Mouse (Mus musculus): ENCODE results near the gene Zfp36. TPM values are rescaled to one million over a fixed set of nuclear protein-coding genes. Genes with fewer than 3 reads are reported as not detected.

Gene Zfp36
- polyA plus RNA-seq (2014; fragmentation: Nextera tagmentation; extraction: Ambion mirVana) = 2.6 and 3.7 TPM in 2 replicates

GRCm38 (mm10) chr7:28380237-28381016 is at the start of gene Zfp36:
Gene Zfp36, minus strand, starts transcription at chr7:28380253.
- peak within 1 kb of the TSS; percentile 50 for H3K4me3 ChIP-seq (ENCODE audit: low read depth, low read length)
- no peaks in the 10 kb centered on the region for H3K9me3 ChIP-seq (ENCODE audit: control insufficient read depth, low read length)
- no peaks in the 10 kb centered on the region for H3K36me3 ChIP-seq (ENCODE audit: control insufficient read depth, insufficient read depth, low read length)
- H3K27me3 ChIP-seq (ENCODE audit: control insufficient read depth, insufficient read depth, low read length) = no peaks in the 10 kb centered on the region
- H3K9ac ChIP-seq (replicated peaks; ENCODE audit: low read depth, low read length) = peak within 1 kb of the TSS; percentile 63
- peaks cover 17% of the 10 kb centered on the region for H3K4me1 ChIP-seq (ENCODE audit: control insufficient read depth, insufficient read depth, low read length)
- no peak for ATAC-seq (ENCODE audit: low read depth)
- peak within 1 kb of the TSS; percentile 73 for H3K4me2 ChIP-seq (ENCODE audit: low read depth, low read length)
- peak within 1 kb of the TSS; percentile 66 for H3K27ac ChIP-seq (ENCODE audit: low read depth, low read length)
- 57% methylated on average over 17 of the region's 17 CpGs for WGBS

- ATAC-seq (ENCODE audit: low read depth) = no peak
- peaks cover 6% of the 10 kb centered on the region for H3K4me1 ChIP-seq (ENCODE audit: control insufficient read depth, insufficient read depth, low read length)
- no peaks in the 10 kb centered on the region for H3K9me3 ChIP-seq (ENCODE audit: control insufficient read depth, low read length)
- peaks cover 9% of the 10 kb centered on the region; the same call in 1 of the 2 replicates for H3K36me3 ChIP-seq (ENCODE audit: control insufficient read depth, insufficient read depth, low read length)
- no peaks in the 10 kb centered on the region for H3K27me3 ChIP-seq (ENCODE audit: control insufficient read depth, insufficient read depth, low read length)
- no peak overlapping the region for H3K4me2 ChIP-seq (ENCODE audit: low read depth, low read length)
- H3K27ac ChIP-seq (ENCODE audit: low read depth, low read length) = no peak overlapping the region
- no peak overlapping the region for H3K4me3 ChIP-seq (ENCODE audit: low read depth, low read length)
- H3K9ac ChIP-seq (replicated peaks; ENCODE audit: low read depth, low read length) = no peak overlapping the region
Observed at GRCm38 (mm10) chr7:28427738-28428137, 47.7 kb upstream of the Zfp36 start.

- no peaks in the 10 kb centered on the region for H3K27me3 ChIP-seq (ENCODE audit: control insufficient read depth, insufficient read depth, low read length)
- H3K4me3 ChIP-seq (ENCODE audit: low read depth, low read length) = no peak overlapping the region
- no peak for ATAC-seq (ENCODE audit: low read depth)
- H3K4me2 ChIP-seq (ENCODE audit: low read depth, low read length) = no peak overlapping the region
- H3K4me1 ChIP-seq (ENCODE audit: control insufficient read depth, insufficient read depth, low read length) = no peaks in the 10 kb centered on the region
- no peak overlapping the region for H3K27ac ChIP-seq (ENCODE audit: low read depth, low read length)
- no peak overlapping the region for H3K9ac ChIP-seq (replicated peaks; ENCODE audit: low read depth, low read length)
- peaks cover 21% of the 10 kb centered on the region; the same call in 1 of the 2 replicates for H3K36me3 ChIP-seq (ENCODE audit: control insufficient read depth, insufficient read depth, low read length)
- 95% methylated on average over 1 of the region's 1 CpGs for WGBS
- H3K9me3 ChIP-seq (ENCODE audit: control insufficient read depth, low read length) = no peaks in the 10 kb centered on the region
Observed at GRCm38 (mm10) chr7:28423018-28423417, 43.0 kb upstream of the Zfp36 start.

GRCm38 (mm10) chr7:28419416-28419815 is 39.4 kb upstream of the Zfp36 start:
- peaks cover 42% of the 10 kb centered on the region; the same call in 1 of the 2 replicates for H3K36me3 ChIP-seq (ENCODE audit: control insufficient read depth, insufficient read depth, low read length)
- H3K4me3 ChIP-seq (ENCODE audit: low read depth, low read length) = no peak overlapping the region
- no peaks in the 10 kb centered on the region for H3K4me1 ChIP-seq (ENCODE audit: control insufficient read depth, insufficient read depth, low read length)
- H3K9me3 ChIP-seq (ENCODE audit: control insufficient read depth, low read length) = no peaks in the 10 kb centered on the region
- no peaks in the 10 kb centered on the region for H3K27me3 ChIP-seq (ENCODE audit: control insufficient read depth, insufficient read depth, low read length)
- H3K9ac ChIP-seq (replicated peaks; ENCODE audit: low read depth, low read length) = no peak overlapping the region
- no peak overlapping the region for H3K4me2 ChIP-seq (ENCODE audit: low read depth, low read length)
- 100% methylated on average over 2 of the region's 2 CpGs for WGBS
- no peak overlapping the region for H3K27ac ChIP-seq (ENCODE audit: low read depth, low read length)
- ATAC-seq (ENCODE audit: low read depth) = no peak

GRCm38 (mm10) chr7:28418096-28418670 is 38.1 kb upstream of the Zfp36 start:
- Histone ChIP-seq H3K27me3 (ENCODE audit: control insufficient read depth, insufficient read depth, low read length) (no peaks in the 10 kb centered on the region), H3K27ac (ENCODE audit: low read depth, low read length) (no peak overlapping the region), H3K36me3 (ENCODE audit: control insufficient read depth, insufficient read depth, low read length) (peaks cover 48% of the 10 kb centered on the region; the same call in 1 of the 2 replicates), H3K4me1 (ENCODE audit: control insufficient read depth, insufficient read depth, low read length) (no peaks in the 10 kb centered on the region), H3K4me2 (ENCODE audit: low read depth, low read length) (no peak overlapping the region), H3K9ac (replicated peaks; ENCODE audit: low read depth, low read length) (no peak overlapping the region), H3K9me3 (ENCODE audit: control insufficient read depth, low read length) (no peaks in the 10 kb centered on the region), H3K4me3 (ENCODE audit: low read depth, low read length) (no peak overlapping the region)
- WGBS = 69% methylated on average over 8 of the region's 8 CpGs
- no peak; the same call in 1 of the 2 replicates for ATAC-seq (ENCODE audit: low read depth)

GRCm38 (mm10) chr7:28417368-28417767 is 37.3 kb upstream of the Zfp36 start:
- Histone ChIP-seq H3K4me1 (ENCODE audit: control insufficient read depth, insufficient read depth, low read length) (no peaks in the 10 kb centered on the region), H3K27ac (ENCODE audit: low read depth, low read length) (no peak overlapping the region), H3K9me3 (ENCODE audit: control insufficient read depth, low read length) (no peaks in the 10 kb centered on the region), H3K36me3 (ENCODE audit: control insufficient read depth, insufficient read depth, low read length) (peaks cover 47% of the 10 kb centered on the region; the same call in 1 of the 2 replicates), H3K4me3 (ENCODE audit: low read depth, low read length) (no peak overlapping the region), H3K27me3 (ENCODE audit: control insufficient read depth, insufficient read depth, low read length) (no peaks in the 10 kb centered on the region), H3K4me2 (ENCODE audit: low read depth, low read length) (no peak overlapping the region), H3K9ac (replicated peaks; ENCODE audit: low read depth, low read length) (no peak overlapping the region)
- no peak for ATAC-seq (ENCODE audit: low read depth)

- no peak overlapping the region for H3K27ac ChIP-seq (ENCODE audit: low read depth, low read length)
- H3K27me3 ChIP-seq (ENCODE audit: control insufficient read depth, insufficient read depth, low read length) = no peaks in the 10 kb centered on the region
- H3K4me3 ChIP-seq (ENCODE audit: low read depth, low read length) = no peak overlapping the region
- H3K4me1 ChIP-seq (ENCODE audit: control insufficient read depth, insufficient read depth, low read length) = no peaks in the 10 kb centered on the region
- no peak overlapping the region for H3K9ac ChIP-seq (replicated peaks; ENCODE audit: low read depth, low read length)
- H3K36me3 ChIP-seq (ENCODE audit: control insufficient read depth, insufficient read depth, low read length) = peaks cover 49% of the 10 kb centered on the region
- ATAC-seq (ENCODE audit: low read depth) = no peak
- H3K4me2 ChIP-seq (ENCODE audit: low read depth, low read length) = no peak overlapping the region
- WGBS = 95% methylated on average over 4 of the region's 4 CpGs
- no peaks in the 10 kb centered on the region for H3K9me3 ChIP-seq (ENCODE audit: control insufficient read depth, low read length)
Observed at GRCm38 (mm10) chr7:28412826-28413225, 32.8 kb upstream of the Zfp36 start.

GRCm38 (mm10) chr7:28410841-28411475 is 30.9 kb upstream of the Zfp36 start:
- Histone ChIP-seq H3K36me3 (ENCODE audit: control insufficient read depth, insufficient read depth, low read length) (peaks cover 45% of the 10 kb centered on the region), H3K4me2 (ENCODE audit: low read depth, low read length) (no peak overlapping the region), H3K9ac (replicated peaks; ENCODE audit: low read depth, low read length) (no peak overlapping the region), H3K9me3 (ENCODE audit: control insufficient read depth, low read length) (no peaks in the 10 kb centered on the region), H3K27ac (ENCODE audit: low read depth, low read length) (no peak overlapping the region), H3K27me3 (ENCODE audit: control insufficient read depth, insufficient read depth, low read length) (no peaks in the 10 kb centered on the region), H3K4me1 (ENCODE audit: control insufficient read depth, insufficient read depth, low read length) (no peaks in the 10 kb centered on the region), H3K4me3 (ENCODE audit: low read depth, low read length) (no peak overlapping the region)
- WGBS = 91% methylated on average over 3 of the region's 3 CpGs
- ATAC-seq (ENCODE audit: low read depth) = no peak

- no peak for ATAC-seq (ENCODE audit: low read depth)
- WGBS = 95% methylated on average over 3 of the region's 3 CpGs
Observed at GRCm38 (mm10) chr7:28401942-28402341, 21.9 kb upstream of the Zfp36 start.

More at GRCm38 (mm10) chr7:28401942-28402341, 21.9 kb upstream of the Zfp36 start:
- Histone ChIP-seq H3K9ac (replicated peaks; ENCODE audit: low read depth, low read length) (no peak overlapping the region), H3K36me3 (ENCODE audit: control insufficient read depth, insufficient read depth, low read length) (peaks cover 75% of the 10 kb centered on the region), H3K4me2 (ENCODE audit: low read depth, low read length) (no peak overlapping the region), H3K9me3 (ENCODE audit: control insufficient read depth, low read length) (no peaks in the 10 kb centered on the region), H3K27ac (ENCODE audit: low read depth, low read length) (no peak overlapping the region), H3K4me3 (ENCODE audit: low read depth, low read length) (no peak overlapping the region), H3K4me1 (ENCODE audit: control insufficient read depth, insufficient read depth, low read length) (no peaks in the 10 kb centered on the region), H3K27me3 (ENCODE audit: control insufficient read depth, insufficient read depth, low read length) (no peaks in the 10 kb centered on the region)
